Mouse (Mus musculus): ENCODE data around the gene Map2k6. TPM values are rescaled to one million over a fixed set of nuclear protein-coding genes. Genes with fewer than 3 reads are reported as not detected.
"Not testable (repeated sequence)": the region's sequence is repeated elsewhere in the genome, so short reads cannot be mapped to it uniquely, and the experiment has no call there.

Gene Map2k6
- 4.2 and 4.7 TPM in 2 replicates for total RNA-seq (2015; ENCODE audit: low replicate concordance)
- 0.77 TPM in 1 of 2 replicates, not detected in the other for total RNA-seq (2017; ENCODE audit: low replicate concordance)

DNA sequence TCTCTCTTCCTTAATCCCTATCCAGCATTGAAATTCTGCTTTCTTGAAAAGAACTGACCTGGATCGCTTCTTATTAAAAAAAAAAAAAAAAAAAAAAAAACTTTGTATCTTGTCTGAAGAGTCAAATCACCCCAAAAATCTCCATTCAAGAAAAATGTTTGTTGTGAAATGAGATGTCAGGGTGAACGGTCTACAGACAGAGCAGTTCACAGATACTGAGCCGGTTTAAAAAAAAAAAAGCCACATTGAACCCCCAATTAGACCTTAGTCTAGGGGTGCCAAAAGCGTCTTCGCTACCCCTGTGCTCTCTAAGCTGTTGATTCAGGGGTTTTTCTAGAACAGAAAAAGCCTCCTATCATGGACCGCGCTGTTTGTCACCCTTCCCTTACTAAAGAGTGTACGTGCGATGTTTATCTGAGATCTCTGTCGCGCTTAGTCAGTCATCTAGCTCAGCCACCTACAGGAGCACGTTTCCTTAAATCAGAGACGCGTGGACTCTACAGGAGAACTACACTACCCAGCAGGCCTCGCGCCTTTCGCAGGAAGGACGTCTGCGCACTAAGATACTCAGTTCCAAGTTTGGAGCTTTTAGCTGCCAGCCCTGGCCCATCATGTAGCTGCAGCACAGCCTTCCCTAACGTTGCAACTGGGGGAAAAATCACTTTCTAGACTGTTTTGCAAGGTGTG lies at the start of gene Map2k6:
TSS of gene Map2k6 (plus strand) at position 570 of the 687 bp plus-strand sequence.
- peak; percentile 83 for ATAC-seq (replicated peaks; ENCODE audit: low FRiP score, poor library complexity, severe bottlenecking)

DNA sequence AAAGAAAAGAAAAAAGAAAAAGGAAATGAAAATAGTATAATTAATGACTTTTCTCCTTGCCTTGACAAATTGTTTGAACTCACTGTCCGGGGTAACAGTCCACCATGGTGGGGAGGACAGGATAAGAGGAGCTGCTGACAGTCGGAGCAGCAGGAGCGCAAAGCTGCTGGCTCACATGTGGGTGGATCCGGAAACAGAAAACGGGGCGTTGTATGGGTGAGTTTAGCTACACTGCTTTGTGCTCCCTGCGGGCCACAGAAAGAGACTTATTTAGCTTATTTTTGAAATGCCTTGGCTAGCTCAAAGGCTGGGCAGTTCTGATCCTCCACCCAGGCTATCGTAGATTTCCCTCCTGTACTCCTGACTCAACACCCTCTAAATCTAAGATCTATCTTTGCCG lies 44.7 kb upstream of the Map2k6 start:
- no peak for ATAC-seq (replicated peaks; ENCODE audit: low FRiP score, poor library complexity, severe bottlenecking)

GRCm38 (mm10) chr11:110355131-110355530 lies 43.8 kb upstream of the Map2k6 start:
- not testable (repeated sequence) for ATAC-seq (replicated peaks; ENCODE audit: low FRiP score, poor library complexity, severe bottlenecking)

DNA sequence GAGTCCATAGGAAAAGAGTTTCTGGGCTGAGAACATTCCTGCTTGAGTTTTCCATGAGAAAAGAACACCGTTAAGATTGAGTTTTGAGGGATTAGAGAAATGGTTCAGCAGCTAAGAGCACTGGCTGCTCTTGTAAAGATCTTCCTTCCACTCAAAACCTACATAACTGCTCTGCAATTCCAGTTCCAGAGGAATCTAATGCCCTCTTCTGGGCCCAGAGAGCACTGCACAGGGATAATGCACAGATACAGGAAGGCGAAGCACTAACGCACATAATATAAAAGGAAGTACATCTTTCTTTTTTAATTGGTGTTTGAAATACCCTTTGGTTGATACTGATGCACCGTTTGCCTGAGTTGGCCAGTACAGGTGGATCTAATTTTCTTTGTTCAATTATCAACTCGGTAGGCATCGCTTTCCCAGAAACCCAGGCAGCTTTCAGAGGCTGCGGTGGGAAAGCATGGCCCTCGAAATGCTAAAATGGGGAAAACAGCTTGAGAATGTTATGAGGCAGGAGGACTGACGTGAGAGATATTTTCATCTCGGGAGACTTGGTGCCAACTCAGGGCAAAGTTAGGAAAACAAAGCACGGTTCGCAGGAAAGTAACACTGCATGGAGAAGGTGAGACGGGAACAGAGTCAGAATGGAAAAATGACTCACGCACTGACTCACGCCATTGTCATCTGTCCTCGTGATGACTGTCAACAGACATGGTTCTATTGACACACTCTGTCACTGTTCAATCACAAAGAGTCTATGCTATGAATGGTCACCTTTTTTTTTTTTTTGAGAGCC lies 41.0 kb upstream of the Map2k6 start:
- no peak for ATAC-seq (replicated peaks; ENCODE audit: low FRiP score, poor library complexity, severe bottlenecking)

DNA sequence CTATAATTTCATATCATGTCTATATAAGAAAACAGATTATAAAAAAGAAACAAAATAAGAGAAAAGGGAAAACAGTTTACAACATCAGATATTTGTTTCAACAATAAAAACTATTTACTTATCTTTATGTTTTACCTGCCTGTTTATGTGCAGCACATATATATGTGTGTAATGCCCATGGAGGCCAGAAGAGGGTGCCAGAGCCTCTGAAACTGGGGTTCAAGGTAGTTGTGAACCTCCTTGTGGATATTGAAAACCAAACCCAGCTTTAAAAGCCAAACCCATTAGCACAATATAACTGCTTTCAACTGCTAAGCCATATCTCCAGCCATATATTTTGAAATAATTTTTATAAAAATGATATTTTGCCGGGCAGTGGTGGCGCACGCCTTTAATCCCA lies 33.9 kb upstream of the Map2k6 start:
- 0 out of 2 replicates have a peak, but pooled peaks have one; percentile 61 for ATAC-seq (replicated peaks; ENCODE audit: low FRiP score, poor library complexity, severe bottlenecking)

DNA sequence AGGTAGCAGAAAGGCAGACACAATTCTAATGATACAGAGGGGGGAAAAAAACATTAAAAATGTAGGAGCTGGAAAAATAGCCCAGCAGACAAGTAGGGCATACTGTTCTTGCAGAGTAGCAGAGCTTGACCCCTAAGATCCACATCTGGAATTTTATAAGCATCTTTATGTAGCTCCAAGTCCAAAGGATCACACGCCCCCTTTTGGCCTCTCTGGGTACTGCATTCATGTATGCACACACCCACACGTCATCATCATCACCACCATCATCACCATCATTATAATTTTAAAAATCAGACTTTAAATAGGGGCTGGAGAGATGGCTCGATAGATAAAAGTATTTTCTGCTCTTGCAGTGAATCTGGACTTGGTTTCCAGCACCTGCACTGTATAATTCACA lies 32.0 kb upstream of the Map2k6 start:
- ATAC-seq (replicated peaks; ENCODE audit: low FRiP score, poor library complexity, severe bottlenecking), result no peak

DNA sequence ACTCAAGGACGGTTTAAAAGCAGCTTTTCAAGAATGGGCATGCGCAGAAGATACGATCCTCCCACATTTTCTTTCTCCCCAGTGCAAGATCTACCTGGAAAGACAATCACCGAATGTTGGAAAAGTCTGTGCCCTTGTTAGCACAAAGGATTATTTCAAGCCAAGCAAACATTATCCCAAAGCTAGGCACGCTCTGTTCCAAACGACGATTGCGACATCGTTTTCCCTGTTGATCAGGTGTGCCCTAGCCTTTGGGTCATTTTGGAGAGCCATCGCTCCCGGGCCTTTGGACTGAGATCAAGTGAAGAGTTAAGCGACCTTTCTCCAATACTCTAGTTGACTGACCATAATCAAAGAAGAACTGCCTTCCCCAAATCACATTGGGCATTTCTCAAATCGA lies 31.3 kb upstream of the Map2k6 start:
- ATAC-seq (replicated peaks; ENCODE audit: low FRiP score, poor library complexity, severe bottlenecking), result no peak

DNA sequence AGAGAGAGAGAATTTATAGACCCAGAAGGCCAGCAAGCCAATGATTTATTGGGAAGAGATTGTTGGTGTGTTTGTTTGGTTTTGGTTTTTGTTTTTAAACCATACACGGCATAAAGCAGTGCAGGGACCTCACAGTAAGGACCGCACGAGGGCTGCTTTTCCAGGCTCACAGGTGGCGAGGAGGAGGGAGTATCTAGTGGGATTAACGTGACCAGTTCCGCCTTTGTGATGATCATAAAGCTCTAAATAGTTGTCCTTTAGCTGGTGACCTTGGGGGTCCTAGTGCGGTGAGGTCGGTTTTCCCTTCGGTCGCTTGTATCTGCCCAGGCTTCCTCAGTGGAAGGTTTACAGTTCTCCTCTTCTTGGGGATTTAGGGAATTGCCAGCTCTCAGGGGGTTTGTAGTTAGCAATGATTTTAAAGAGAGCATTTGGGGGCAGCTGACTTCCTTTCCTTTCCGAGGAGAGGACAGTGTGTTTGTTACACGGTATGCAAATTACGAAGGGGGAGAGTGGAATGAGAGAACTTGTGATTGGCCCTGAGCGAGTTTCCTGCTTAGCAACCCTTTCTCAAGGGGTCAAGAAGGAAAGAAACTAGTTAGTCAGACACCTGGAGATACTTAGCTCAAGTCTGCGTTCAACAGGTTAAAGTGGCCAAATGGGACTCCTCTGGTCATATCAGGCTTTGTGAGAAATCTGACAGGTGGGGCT lies 29.5 kb upstream of the Map2k6 start:
- no peak for ATAC-seq (replicated peaks; ENCODE audit: low FRiP score, poor library complexity, severe bottlenecking)

DNA sequence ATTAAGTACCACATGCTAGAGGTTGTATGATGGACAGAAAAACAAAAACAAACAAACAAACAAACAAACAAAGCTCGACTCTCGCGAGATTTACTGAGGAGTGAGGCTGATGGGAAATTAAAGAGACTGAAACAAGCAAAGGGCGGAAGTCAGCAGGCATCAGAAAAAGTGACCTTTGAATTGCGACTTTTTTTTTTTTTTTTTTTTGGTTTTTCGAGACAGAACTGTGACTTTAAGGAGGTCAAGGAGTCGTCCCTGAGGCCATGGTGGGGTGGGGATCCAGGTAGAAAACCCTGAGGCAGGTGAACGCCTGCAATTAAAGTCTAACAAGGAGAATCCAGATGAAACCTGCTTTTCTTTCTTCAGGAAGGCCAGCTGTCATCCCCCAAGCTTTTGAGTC lies 27.1 kb upstream of the Map2k6 start:
- no peak for ATAC-seq (replicated peaks; ENCODE audit: low FRiP score, poor library complexity, severe bottlenecking)

GRCm38 (mm10) chr11:110372266-110372954 lies 26.5 kb upstream of the Map2k6 start:
- no peak for ATAC-seq (replicated peaks; ENCODE audit: low FRiP score, poor library complexity, severe bottlenecking)

- no peak for ATAC-seq (replicated peaks; ENCODE audit: low FRiP score, poor library complexity, severe bottlenecking)
Measured at GRCm38 (mm10) chr11:110374036-110374435, 24.9 kb upstream of the Map2k6 start.

DNA sequence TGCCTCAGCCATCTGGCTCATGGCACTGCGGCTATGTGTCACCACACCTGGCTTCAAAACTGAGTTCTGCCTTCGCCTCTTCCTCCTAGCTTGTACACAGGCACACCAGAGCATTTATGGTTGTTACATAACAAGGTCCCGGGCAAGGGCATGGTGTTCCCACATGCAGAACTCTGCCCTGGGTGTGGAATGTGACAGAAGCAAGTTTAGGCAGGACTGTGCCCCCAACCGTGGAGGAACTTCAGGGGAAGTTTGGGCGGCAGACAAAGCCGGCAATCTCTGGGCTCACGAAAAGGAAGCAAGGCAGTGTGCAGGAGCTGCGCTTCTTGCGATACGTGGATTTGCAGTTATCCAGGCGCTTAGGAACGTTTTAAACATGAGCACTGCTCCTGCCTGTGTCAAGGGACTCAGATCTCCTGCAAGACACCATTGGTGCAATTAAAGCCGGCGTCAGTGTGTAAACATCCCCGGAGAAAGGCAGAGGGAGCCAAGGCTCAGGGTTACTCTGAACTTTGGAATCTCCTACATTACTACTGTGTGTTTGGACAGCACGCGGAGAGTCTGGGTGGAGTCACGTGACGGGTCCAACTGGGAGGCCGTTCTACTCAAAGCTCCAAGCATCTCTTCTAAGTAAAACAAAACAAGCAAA lies 19.1 kb upstream of the Map2k6 start:
- peak; percentile 61; the same call in 1 of the 2 replicates for ATAC-seq (replicated peaks; ENCODE audit: low FRiP score, poor library complexity, severe bottlenecking)

GRCm38 (mm10) chr11:110380310-110380668 lies 18.6 kb upstream of the Map2k6 start:
- ATAC-seq (replicated peaks; ENCODE audit: low FRiP score, poor library complexity, severe bottlenecking), result no peak

GRCm38 (mm10) chr11:110385487-110385886 lies 13.4 kb upstream of the Map2k6 start:
- ATAC-seq (replicated peaks; ENCODE audit: low FRiP score, poor library complexity, severe bottlenecking), result no peak

- no peak for ATAC-seq (replicated peaks; ENCODE audit: low FRiP score, poor library complexity, severe bottlenecking)
Measured at GRCm38 (mm10) chr11:110392763-110393162, 6.2 kb upstream of the Map2k6 start.

DNA sequence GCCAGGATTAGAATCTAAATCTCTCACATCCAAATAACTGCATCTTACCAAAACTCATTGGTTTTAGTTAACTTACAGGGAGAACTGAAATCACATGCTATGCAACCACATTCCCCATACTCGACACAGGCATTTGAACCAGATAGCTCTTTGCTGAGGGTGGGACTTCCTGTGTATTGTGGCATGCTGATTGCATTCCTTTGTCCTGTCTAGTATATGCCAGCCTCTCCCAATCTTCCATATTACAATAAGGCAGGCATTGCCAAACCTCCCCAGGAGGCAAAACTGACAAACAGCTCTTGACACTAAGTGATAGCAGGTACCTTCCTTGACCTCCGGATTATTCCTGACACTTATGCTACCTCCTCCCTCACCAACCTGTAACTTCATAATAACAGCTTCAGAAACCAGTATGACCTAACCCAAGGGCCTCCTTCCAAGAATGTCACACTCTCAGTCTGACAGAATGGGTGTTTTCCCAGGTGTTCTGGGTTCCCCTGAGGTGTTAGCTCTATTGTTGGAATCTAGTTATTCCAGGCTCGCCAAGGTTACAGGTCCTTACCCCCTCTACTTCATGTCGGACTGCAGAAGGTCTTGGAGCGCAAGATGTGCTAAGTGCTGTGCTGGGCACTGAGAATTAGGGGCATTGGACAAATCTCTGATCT lies 4.0 kb upstream of the Map2k6 start:
- no peak for ATAC-seq (replicated peaks; ENCODE audit: low FRiP score, poor library complexity, severe bottlenecking)

GRCm38 (mm10) chr11:110396085-110396484 lies 2.8 kb upstream of the Map2k6 start:
- no peak for ATAC-seq (replicated peaks; ENCODE audit: low FRiP score, poor library complexity, severe bottlenecking)

GRCm38 (mm10) chr11:110399240-110400150 lies 573 bp downstream of the Map2k6 start:
- no peak for ATAC-seq (replicated peaks; ENCODE audit: low FRiP score, poor library complexity, severe bottlenecking)

All from erythroid progenitor cell, adult 5-6 weeks (primary cell).